Mouse (Mus musculus) right cerebral cortex, postnatal 25 days (tissue): Measurements from ENCODE around the gene Zfp92.
A peak's percentile ranks its signal among the peaks of the same experiment; 100 is the strongest.
"Not testable (repeated sequence)": the region's sequence is repeated elsewhere in the genome, so short reads cannot be mapped to it uniquely, and the experiment has no call there.

ENCODE experiments used
- DNase-seq: peaks from one replicate; pipeline ENCODE4 v3.0.0; 2022

Zfp92 gene

DNA sequence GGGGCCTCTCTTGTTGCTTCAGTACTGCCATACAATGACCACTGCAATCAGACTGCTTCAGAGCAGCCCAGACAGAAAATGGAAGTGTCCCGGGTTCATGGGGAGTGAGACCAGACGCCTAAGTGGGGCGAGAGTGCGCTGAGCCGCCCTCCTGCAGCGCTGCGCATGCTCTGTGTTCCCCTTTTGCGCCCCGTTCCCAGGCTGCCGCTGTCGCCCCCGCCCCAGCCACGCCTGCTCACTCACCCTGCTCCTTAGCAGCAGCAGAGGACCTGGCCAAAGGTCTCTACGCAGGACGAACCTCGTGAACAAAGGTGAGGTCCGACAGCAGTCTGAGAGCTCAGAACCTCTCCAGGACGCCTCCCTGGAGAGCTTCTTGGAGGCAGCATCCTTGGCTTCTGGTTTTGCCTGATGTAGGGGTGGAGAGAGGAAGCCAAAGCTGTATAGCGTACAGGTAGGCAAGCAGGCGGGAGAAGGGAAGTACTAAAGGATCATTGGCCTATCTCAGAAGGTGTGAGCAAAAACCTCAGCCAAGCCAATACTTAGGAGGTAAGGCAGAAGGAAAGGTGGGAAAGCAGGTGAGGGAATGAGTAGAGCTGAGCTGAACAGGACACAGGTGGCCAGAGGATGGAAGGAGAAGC is at the start of gene Zfp92:
TSS of gene Zfp92 (plus strand) at position 217 of the 638 bp plus-strand sequence.
- DNase-seq = peak; percentile 26

DNA sequence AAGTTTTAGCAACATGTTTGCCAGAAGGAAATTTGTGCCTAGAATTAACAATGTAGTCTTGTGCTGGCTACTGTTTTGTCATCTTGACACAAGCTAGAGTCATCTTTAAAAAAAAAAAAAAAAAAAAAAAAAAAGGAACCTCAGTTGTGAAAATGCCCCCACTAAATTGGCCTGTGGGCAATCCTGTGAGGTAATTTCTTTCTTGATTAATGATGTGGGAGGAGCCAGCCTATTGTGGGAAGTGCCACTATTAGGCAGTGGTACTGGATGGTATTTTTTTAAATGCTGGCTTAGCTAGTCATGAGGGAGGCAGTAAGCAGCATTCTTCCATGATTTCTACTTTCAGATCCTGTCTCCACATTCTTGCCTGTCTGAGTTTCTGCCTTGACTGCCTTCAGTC is 47.6 kb upstream of the Zfp92 start:
- DNase-seq = no peak

DNA sequence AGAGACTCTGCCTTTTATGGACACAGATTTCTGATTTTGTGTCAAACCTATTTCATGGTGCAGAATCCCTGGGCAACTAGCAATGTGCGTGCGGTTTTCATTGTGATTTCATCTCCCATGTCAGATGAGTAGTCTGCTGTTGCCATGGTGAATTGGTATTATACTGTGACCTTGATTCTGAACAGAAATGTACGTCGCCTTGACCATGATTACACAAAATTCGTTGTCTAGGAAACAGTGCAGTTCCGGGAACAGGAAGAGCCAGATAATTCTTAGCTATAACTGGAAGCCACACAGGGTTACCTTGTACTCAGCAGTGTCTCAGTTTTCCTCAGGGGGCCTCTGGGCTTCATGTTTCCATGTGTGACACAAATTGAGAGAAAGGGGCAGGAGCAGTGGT is 26.5 kb upstream of the Zfp92 start:
- peak; percentile 5 for DNase-seq

DNA sequence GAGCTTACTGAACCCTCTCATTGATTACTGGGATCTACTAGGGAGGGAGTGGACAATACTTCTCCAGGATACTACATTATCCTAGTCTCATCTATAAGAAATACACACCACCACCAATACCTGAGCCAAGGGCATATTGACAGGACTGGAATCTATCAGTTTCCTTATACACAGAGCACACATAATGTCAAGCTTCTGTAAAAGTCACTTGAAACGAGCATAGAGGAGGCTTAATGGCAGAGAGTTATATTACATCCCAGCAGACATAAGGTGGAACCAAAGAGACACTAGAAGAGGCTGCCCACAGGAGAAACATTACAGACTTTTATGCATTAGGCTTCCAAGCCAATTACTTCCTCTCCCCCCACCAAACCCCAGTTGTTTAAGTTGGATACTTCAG is 26.0 kb upstream of the Zfp92 start:
- DNase-seq = no peak

DNA sequence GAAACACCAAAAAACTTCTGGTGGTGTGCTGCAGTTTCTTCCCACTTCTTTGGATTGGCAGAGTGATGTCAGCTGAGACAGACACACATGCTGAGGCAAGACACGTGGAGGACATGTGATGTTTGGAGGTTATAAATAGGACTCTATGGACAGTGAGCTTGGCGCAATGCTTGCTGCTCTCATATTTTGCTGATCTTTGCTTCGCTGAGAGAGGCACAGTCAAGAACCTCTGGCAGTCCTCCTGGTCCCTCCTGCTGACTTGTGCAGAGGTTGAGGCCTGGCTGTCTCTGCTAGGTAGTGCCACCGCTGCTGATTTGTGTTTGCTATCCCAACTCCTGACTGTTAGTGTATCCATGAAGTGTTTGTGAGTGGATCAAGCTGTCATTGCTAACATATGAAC is 19.4 kb upstream of the Zfp92 start:
- DNase-seq = no peak

DNA sequence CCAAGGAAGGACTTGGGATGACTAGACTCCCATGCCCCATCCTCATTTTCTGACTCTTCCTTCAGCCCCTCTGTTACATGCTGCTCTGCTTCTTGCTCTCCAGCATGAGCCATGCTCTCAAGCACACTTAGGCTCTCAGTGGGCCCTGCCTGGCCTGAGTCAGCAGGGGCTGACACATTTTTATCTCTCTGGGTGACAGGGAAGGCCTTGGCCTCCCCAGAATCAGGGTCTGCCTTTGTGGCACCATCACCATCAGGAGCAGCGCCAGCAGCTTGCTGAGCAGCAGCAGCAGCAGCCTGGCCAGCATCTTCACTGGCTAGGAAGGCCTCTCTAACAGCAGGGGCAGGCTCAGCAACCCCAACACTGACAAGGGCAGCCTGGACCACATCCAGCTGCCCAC is 14.4 kb upstream of the Zfp92 start:
- no peak for DNase-seq

DNA sequence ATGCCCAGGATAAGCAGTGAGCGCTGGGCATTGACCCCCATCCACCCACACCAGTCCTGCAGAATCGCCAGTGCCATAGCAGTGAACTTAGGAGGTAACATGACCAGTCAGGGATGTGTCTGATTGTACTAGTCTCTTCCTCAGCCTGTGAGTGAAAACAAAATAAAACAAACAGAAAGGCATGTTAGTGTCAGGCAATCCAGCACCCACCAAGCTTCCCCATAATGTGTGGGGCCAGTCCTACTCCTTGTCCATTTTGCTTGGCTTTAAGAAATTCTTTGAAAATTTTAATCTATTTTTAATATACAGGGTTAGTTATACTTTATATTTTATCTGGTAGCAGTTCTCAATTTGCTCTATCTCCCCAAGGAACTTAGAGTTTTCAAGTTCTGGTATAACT is 12.3 kb upstream of the Zfp92 start, which contains the start of gene Gm18336:
TSS of gene Gm18336 (minus strand) at position 101 of the 400 bp plus-strand sequence.
- not testable (repeated sequence) for DNase-seq

DNA sequence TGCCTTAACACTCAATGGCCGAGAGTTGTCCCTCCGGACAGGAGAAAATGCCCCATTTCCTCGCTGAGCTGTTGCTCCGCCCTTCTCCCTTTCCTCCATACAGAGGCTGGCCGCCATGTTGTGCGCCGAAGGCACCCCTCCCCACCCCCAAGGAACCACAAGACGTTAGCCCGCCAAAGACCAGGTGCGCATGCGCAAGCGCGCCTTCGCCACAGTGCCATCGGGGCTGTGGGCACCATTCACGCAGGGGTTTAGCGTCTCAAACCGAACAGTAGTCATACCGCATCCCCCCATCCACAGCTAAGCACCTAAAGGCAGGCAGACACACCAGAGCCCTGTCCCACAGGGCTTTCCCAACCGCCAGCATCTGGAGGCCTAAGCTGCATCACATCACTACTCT is 9.9 kb upstream of the Zfp92 start:
- no peak for DNase-seq

DNA sequence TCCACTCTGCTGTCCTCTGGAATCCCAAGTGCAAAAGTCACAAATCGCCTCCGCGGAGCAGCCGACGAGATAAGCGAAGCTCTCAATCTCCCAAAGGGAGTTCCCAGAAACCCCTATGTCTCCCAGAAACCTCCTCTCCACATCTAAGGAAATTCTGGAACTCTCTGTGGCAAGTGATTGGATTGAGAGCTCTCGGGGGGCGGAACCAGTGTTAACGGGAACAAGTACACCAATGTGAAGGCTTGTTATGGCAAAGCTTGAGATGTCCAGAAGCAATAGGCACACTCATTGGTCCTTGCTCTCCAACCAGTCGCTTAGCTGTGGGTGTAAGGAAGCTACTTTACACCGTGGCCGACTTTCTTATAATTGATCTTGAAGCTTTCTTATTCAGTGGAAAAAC is 9.3 kb upstream of the Zfp92 start:
- no peak for DNase-seq

DNA sequence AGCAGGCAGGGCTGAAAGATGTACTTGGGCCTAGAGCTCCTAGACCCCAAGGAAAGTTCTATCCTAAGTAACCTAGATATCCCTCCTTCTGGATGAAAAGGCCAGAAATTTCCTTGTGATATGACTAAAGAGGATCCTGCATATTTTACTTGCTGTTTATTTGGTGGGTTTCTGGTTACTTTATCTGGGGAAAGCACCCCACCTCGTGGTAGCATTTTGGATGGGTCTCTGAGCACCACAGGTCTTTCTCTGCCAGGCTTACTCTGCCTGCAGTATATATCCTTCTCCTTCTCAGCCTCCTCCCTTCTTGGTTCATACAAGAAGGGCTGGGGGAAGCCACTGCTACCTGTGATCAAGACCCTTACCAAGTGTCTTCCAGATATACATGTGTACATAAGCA is 1.9 kb downstream of the Zfp92 start:
- no peak for DNase-seq

DNA sequence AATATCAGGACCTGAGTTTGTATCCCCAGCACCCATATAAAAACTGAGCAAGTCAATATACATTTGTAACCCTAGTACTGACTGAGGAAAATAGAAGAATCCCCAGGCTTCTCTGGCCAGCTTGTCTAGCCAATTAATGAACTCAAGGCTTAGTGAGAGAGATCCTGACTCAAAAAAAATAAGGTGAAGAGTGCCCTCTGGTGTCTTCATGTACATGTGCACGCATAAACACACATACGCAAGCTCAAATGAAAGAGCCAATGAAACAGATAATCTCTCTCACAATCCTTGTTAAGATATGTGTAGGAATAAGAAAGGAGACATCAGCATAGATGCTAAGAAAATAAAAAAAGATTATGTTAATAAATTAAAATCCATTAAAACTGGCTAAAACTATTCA is 19.1 kb downstream of the Zfp92 start:
- no peak for DNase-seq

DNA sequence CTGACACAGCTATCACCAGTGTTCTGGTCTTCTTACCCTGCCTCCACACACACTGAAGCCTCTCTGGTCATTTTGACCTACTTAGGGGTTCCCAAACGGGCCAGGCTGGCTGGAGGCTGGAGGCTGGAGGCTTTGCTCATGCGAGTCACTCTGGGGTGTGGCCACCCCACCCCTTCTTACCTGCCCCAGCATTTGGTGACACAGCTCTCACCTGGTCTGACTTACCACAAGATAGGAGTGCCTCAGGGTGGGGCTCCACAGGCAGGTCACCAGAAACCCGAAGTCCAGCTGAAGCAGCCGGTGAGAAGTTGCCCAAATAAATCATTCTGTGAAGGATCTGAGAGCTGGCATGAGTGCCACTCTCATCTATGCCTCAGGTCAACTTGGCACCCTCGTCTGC is 22.0 kb downstream of the Zfp92 start:
- no peak for DNase-seq

DNA sequence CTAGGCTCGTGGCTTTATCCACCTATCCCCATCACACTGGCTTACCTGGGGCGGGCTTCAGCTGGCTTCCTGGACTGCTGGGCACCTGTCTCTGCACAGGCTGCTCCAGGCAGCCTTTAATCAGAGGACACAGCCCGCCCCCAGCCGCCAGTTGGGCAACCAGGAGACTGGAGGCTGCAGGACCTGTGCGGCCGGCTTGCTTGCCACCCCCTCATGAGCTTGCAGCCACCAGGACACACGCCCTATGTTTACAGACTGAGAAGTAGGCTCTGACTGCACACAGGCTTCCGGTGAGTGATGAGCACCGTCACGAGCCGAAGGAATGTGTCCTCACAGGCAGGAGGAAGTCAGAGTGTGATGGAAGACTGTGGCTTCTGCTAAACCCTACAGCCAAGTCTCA is 24.4 kb downstream of the Zfp92 start, which contains the start of gene Trex2:
TSS of gene Trex2 (minus strand) at position 93 of the 400 bp plus-strand sequence.
- no peak for DNase-seq

DNA sequence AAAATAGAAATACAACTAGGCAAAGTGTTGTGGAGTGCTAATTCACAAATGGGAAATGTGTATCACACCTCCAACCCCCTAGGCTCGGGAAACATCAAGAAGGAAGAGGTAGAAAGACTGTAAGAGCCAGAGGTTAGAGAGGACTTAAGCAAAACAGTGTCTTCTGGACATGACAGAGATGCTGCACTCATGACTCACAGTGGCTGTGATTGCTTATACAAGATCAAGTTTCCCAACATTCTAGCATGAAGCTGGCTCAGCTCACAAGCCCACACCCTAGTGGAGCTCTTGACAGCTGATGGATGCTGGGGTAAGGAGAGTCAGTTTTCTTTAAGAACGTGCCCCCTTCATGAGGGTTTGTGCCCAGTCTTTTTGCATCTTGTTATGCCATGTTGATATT is 30.5 kb downstream of the Zfp92 start:
- no peak for DNase-seq

DNA sequence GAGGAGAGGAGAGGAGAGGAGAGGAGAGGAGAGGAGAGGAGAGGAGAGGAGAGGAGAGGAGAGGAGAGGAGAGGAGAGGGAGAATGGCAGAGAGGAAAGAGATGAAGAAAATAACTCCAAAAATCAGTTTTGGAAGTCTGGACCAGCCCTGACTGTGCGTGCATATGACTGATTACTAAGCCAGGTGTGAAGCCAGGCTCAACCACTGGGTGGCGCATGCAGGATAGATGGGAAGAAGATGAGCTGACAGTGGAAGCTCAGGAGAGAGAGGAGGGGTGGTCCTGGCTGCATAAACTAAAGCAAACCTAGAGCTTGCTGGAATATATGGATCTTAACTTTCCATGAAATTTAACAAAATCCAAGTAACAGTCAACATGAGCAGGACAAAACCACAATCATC is 41.1 kb downstream of the Zfp92 start:
- DNase-seq = no peak

DNA sequence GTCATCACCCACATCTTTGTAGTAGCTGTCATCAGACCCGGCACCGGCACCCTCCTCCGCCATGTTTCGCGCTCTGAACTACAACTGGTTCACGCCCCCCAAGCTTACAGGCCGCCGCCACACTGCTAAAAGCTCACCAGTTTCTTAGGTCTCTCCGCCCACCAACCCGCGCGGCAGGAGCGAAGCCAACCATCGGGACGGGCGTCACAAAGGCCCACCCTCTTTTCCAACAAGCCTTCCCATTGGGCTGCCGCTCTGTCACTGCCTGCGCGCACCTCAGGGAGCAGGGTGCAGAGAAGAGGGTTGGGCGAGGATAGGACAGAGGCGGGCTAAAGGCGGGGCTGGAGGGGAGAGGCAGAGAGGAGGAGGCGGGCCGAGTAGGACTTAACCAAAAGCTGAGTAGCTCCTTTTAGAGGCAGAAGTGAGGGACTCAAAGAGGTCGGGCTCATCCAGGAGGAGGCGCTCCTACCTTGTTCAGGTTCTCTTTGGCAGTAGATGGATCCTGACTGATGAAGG is 48.0 kb downstream of the Zfp92 start, which contains the start of gene Haus7:
TSS of gene Haus7 (minus strand) at position 168 of the 516 bp plus-strand sequence.
- DNase-seq = peak; percentile 91

DNA sequence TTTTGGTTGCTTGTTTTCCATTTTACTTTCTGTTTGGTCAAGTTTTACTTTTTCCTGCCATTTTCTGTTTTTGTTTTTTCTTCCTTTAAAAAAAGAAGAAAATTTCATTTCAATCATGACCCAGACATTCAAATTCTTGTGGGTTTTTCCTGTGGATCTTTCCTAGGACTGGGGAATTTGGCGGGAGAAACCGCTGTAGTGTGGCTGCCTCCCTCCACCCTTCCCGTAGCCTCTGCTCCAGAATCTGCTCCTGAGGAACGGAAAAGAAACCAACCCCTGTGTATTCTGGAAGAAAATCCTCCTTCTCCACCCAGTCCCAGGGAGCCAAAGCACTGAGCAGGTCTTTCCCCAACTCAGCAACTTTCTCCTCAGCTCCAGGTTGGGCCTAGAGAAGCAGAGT is 49.9 kb downstream of the Zfp92 start:
- no peak for DNase-seq

DNA sequence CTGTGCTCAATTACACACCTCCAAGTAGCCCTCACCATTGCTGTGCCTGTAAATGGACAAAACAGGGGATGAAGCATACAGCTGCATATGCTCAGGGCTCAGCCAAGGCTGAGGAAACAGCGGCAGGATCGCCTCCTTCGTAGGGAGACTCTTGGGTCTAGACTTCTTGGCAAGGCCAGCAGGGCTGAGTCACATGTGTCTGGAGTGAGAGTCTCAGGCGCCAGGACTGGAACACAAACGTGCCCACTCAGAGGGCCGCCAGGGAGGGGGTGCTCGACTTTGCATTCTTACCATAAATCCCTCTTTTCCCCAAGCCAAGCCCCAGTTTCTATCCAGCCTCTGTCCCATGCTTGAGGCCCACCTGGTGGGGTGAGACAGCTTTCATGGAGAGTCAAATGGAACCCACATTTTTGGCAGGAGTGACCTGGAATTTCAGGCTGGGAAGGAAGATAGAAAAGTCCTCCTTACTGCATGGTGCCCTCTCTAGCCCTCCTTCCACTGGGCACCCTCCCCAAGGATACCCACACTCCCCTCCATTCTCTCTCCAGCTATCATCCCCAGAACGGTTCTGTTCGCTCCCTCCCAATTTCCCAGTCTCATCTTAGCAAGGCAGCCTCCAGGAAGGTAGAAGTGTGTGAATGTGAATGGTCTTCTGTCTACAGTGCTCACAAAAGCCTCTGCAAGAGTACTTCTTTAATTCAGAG is 54.7 kb downstream of the Zfp92 start:
- no peak for DNase-seq

DNA sequence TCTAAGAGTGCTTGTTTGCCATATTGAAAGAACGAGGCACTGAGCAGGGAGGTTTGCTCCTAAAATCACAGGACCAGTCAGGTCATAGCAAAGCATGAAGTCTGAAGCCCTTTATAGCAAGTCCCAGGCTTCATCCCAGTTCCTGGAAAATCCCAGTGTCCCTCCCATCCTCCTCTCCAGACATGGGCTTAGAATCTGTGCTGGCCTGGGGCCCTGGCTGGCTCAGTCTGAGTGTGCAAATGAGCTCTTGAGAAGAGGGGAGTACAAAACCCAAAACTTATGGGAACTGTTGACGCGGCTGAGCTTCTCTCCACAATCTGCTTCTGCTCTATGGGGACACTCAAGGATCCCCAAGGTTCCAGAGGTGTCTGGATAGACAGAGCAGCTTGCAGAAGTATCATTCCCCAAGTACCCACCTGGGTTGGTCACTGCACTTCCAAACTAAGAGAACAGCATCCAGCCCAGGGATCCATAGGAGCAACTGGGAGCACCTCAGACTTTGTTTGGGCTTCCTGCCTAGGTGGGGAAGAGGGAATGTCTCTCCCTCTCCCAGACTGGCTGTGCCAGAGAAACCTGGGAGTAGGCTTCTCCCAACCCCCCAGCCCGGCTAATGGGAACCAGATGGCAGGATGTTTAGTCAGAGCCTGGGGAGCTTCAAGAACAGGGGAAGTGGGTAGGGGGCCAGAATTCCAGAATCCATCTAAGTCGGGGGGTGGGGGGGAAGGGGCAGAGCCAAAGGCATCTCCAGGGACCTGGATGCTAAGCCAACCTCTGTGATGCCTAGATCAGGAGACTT is 56.7 kb downstream of the Zfp92 start:
- no peak for DNase-seq

DNA sequence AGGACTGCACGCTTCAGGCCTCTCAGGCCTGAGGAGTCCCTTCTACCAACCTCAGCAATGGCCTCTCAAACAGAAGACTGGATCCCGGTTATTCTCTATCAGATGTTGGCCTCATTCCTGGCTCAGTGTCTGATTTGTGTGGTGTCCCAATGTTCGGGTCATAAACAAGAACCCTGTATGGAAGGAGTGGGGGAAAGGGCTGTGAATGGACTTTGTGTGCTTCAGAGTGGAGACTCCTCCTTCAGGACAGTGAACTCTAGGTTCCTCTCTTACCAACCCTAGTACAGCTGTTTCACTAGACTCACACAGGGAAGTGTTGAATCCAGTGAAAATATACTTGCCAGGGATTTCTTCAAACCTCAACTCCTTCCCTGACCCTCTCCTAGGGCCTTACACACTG is 57.4 kb downstream of the Zfp92 start:
- no peak for DNase-seq

DNA sequence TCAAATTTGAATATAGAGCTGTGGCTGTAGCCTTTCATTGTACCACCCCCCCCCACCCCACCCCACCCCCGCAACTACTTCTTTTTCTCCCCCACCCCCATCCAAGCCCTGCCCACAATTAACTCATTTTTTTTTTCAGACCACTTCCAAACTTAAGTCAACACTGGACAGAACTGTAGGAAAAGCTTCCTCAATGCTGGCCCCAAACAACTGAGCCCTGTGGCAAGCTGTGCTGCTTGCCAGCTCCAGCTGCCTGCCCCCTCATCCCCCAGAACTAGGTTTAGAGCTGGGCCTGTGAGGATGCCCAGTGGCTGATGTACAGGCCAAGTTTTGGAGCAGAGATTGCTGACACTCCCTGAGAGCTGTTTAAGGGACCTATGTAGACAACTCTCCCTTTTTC is 57.9 kb downstream of the Zfp92 start:
- DNase-seq = no peak

DNA sequence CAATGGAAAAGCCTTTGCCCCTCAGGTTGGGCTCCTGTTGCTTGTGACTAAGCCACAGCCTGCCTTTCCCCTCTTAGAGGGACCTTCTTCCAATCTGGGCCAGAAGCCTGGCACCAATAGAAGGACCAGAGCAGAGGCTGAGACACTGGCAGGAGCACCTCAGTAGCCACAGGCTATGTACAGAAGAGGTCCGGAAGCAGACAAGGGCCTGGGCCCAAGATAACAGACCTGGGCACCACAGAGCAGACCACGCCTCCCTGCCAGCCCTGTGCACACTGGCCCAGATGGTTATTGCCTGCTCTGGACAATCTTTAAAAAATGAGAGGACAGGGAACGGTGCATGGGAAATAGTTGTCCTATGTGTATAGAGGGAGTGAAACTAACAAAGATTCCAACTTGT is 60.9 kb downstream of the Zfp92 start:
- DNase-seq = no peak

DNA sequence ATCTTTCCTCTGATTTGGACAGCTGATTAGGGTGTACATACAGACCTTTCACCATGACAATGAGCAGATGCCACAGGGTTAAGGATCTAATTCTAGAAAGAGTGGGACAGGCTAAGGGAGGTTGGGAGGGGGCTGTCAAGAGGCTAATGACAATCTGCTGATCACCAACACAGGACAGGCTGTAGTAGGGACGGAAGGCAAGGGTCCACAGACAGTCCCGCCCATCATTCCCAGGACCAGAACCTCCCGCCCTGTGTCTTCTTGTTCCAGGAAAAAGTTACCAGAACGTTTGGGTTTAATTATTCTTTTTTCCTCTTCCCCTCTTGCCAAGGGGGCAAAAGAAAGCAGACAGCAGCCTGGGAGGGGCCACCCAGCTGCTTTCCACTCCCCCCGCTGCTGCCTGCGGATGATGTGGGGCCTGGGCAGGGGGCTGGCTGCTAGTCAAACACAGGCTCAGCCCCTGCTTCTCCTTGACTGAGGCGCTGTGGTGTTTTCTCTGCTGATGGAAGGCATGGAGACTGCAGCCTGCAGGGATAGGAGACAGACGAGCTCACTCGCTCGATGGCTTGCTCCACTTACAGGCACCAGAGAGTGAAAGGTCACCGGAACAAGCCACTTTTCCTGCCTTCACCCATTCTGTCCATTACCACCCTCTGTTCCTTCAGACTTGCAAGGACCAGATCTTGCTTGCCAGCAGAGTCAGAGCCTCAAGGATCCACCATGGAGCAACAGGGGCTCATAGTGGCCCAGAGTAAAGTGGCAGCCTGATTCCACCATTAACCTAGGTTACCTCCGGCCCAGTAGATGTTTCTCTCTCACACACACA is 63.7 kb downstream of the Zfp92 start:
- DNase-seq = no peak
